Mouse (Mus musculus) heart, adult 9 months (tissue): Measurements from ENCODE around the gene Sh2b1.
A peak's percentile ranks its signal among the peaks of the same experiment; 100 is the strongest.

Experiments
- DNase-seq, 2 experiments: peaks; one replicate each; pipeline ENCODE4 v3.0.0; 2022; ENCODE audit warnings: low spot score in 2 of 2

Sh2b1 gene

GRCm38 (mm10) chr7:126474486-126474955 is 703 bp downstream of the Sh2b1 start:
- peak in 1 of 2 experiments; percentile 18 for DNase-seq

DNA sequence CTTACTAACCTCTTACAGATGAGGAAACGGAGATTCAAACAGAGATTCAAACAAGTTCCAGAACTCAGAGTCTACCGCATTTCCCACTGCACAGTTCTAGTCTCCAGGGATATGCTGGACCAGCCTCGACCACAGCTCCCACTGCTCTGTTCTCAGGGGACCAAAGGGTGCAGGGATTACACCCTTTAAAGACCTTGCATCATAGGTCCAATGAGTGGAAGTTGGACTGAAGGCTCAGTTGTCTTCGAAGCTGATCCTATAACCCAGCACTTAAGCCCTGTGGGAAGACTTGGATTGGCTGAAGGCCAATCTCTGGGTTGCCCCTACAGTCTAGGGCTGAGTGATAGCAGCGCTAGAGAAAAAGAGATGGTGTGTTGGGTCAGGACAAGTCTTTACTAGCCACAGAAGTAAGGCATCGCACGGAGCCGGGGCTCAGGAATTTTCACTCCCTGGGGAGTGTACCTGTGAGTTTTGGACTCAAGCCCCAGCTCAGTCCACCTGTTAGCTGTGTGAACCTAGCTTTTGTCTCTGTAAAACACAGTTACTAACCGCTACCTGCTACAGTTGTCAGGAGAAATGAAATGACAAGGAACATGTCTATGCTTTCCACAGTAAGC is 1.6 kb downstream of the Sh2b1 start:
- no peak for DNase-seq

DNA sequence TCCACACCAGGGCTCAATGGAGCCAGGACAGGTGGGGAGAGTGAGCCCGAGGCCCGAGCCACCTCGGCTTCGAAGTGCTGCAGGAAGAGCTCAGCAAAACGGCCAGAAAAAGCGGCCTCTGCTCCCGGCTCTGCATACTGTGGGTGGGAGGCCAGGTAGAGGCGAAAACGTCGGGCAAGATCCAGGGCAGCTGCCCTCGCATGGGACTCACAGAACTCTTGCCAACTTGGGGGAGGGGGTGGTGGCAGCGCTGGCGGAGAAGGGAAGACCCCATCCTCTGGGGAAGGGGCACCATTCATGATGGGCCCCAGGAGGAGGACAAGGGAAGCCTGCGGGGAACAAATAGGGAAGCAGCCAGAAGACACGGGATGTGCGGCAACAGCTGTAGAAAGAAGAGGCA is 2.5 kb downstream of the Sh2b1 start:
- DNase-seq = no peak

DNA sequence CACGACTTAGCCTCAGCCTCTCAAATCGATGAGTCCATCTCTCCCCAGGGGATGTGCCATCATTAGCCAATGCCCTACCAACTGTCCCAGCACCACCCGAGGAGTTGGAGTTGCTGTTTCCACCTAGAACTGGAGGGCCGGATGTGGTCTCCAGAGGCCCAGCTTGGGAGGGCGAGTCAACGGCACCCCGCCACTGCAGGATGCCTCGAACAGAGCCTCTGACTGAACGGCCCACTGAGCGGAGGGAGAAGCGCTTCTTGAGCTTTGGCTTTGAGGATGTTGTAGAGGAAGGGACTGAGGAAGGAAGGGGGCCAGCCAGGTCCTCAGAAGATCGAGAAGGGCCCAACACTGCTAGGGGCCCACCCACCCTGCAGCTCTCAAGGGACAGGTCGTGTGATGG is 2.9 kb downstream of the Sh2b1 start:
- DNase-seq = no peak

DNA sequence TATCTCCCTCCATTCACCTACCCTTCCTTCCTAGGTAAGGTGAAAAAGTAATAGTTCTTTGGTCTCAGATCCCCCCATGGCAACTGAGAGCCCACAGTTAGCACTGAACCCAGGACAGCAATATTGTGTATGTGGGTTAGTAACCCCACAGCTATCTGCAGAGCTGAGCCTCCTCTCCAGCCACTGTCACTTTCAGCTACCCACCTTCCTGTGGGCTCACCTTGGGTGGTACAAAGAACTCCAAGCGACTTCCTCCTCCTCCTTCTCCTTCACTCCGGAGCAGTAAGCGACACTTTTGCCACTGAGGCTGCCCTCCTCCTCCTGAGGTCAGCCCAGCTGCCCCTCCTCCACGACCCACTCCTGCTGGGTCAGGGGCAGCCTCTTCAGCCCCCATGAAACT is 3.4 kb downstream of the Sh2b1 start:
- DNase-seq = no peak

GRCm38 (mm10) chr7:126471361-126471760 is 3.9 kb downstream of the Sh2b1 start:
- DNase-seq = no peak

GRCm38 (mm10) chr7:126470077-126470476 is 5.1 kb downstream of the Sh2b1 start:
- no peak for DNase-seq

DNA sequence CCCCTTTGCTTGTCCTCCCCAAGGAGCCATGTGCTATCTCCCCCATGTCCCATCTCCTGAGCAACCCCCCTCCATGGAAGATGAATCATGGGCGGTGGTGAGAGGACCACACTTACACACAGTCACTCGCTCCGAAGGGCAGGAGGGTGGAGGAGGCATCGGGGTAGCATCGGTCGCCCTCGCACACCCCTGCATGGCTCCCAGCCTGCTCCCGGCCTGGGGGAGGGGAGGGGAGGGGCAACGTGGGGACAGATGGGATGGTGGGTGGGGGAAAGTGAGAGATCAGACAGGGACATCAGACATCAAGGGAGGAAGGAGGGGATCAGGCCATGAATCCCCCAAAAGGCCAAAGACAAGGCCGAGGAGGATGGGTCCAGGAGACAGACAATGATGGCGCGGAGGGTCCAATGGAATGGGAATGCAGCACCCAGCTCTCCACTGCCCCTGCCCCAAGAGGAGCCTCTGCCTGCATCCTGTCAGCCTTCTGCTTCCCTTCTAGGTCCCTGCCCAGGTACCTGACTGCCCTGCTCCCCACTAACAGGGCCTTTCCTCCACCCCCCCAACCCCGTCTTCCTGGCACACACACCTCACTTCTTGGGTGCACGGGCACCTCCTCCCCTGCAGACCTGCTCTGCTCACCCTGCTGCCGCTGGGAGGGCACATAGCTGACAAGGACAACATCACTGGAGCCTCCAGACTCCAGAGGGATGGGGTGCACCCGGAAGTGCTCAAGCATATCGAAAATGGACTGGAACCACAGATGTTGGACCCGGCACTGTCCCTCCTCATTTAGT is 7.2 kb downstream of the Sh2b1 start:
- DNase-seq = no peak

DNA sequence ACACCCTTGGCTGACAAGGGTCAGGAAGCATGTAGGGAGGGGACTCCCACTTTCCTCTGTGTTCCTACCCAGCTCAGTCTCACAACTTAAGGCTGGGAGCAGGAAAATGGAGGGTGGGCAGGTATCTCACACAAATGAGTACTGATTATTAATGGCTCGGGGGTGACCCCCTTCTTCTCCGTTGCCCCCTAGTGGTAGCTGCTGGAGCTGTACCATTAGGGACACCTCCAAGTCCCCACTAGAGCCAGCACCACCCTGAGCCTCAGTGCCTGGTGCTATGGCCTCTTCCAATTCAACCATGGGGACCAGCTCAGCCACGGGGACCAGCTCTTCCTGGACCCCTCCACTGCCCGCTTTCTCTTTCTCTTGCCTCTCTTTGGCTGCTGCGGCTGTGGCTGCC is 8.0 kb downstream of the Sh2b1 start:
- peak in 1 of 2 experiments; percentile 31 for DNase-seq

- DNase-seq = no peak
Observed at GRCm38 (mm10) chr7:126466707-126467106, 8.5 kb downstream of the Sh2b1 start.

DNA sequence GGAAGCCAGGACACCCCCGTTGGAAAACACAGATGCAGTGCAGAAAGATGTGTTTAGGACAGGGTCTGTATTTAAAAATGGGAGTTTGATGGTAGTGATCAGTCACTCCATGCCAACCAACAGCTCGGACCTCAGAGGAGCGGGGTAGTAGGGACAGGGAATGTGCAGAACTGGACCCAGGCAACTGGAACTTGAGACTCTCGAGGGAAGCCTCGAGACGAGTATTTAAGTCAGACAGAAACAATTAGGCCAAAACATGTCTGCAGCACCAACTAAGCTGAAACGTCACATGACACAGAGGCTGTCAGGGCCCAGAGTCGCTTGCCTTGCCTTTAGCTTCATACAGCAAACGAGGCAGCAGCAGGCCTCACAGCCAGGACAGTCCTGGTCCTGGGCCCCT is 9.1 kb downstream of the Sh2b1 start:
- DNase-seq = no peak

DNA sequence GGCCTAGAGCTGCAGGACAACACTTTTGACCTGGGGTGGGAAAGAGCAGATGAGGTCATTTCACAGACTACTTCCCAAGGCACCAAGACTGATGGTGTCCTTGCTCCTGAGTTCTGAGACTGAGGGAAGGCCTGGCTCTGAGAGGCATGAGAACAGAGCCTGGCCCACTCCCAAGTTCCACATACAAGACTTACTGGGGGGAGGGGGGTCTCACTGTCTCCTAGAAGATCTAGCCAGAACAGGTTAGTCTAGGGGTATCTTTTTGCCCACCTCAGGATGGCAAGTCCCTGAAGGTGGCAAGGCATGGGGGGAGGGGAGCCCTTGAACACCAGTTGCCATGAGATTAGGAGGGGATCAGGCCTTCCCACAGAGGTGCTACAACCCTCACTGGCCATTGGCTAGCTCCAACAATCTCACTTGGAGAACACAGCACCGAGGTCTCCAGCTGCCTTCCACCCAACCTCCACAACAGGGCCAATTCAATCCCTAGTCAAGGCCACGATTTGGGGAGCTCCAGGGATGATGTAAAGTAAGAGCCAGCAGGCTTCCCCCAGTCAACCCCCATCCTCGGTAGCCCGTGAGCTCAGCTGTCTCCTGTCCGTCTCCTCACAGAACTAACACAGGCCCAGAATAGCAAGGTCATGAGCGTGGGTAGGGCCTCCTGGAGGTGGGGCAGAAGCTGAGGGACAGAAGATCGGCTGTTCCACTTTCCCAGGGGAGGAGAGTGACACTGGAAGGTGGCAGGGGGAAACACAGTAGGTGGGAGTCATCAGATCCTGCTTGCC is 9.8 kb downstream of the Sh2b1 start:
- DNase-seq = peak; percentile 52 to 60

- DNase-seq = peak in 1 of 2 experiments; percentile 24
Observed at GRCm38 (mm10) chr7:126464836-126465235, 10.4 kb downstream of the Sh2b1 start.

- no peak for DNase-seq
Observed at GRCm38 (mm10) chr7:126464121-126464520, 11.1 kb downstream of the Sh2b1 start.

DNA sequence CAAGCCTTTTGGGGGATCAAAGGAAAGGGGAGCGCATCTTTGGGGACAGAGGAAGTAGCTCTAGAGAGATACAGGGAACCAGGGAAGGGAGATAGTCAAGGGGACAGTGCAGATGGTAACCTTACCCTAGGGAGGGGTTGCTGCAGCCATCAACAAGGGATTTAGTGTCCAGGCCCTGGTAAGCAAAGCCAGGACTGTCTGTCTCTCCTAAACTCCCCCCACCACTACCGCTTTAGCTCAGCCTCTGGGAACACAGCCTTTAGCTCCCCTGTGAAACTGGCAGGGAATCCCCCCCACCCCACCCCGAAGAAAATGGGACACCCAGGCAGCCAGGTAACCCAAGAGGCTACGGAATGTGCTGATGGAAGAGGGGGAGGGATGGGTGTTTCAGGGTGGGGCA is 11.7 kb downstream of the Sh2b1 start:
- no peak for DNase-seq

DNA sequence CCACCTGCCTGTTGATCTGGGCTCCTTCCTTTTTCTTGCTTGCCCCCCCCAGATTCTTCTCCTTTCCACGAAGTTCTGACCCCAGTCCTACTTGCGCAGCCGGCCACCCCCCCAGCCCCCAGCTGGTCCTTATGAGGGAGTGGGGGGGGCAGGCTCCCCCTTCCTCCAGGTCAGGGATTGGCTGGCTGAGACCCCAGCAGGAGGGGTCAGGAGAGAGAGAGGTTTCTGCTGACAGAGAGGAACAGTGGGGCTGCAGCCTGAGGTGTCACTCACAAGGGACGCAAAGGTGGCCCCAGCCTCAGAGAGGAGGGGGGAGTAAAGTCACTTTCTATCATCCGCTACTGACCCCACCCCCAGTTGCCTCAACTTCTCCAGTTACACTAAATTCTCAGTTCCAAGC is 12.2 kb downstream of the Sh2b1 start, which contains the start of gene Atp2a1:
Atp2a1 (minus strand) TSS at position 105 of the 400 bp plus-strand sequence.
- no peak for DNase-seq

DNA sequence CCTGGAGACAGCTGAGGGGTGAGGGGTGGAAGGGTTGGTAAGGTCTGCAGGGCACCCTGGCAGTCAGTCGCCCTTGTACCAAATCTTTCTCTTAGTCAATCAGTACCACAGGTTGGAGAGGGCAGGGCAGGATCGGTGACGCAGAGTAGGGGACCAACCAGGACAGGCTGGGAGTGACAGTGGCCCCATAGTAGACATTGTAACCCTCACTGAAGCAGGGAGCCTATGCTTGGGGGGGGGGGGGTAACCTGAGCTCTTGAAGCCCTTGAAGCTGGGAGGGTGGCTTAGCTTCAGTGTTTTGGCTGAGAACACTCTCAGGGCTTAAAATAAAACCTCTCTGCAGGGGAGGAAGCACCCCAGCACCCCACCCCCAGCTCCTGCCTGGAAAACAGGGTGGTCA is 13.6 kb downstream of the Sh2b1 start:
- DNase-seq = no peak

DNA sequence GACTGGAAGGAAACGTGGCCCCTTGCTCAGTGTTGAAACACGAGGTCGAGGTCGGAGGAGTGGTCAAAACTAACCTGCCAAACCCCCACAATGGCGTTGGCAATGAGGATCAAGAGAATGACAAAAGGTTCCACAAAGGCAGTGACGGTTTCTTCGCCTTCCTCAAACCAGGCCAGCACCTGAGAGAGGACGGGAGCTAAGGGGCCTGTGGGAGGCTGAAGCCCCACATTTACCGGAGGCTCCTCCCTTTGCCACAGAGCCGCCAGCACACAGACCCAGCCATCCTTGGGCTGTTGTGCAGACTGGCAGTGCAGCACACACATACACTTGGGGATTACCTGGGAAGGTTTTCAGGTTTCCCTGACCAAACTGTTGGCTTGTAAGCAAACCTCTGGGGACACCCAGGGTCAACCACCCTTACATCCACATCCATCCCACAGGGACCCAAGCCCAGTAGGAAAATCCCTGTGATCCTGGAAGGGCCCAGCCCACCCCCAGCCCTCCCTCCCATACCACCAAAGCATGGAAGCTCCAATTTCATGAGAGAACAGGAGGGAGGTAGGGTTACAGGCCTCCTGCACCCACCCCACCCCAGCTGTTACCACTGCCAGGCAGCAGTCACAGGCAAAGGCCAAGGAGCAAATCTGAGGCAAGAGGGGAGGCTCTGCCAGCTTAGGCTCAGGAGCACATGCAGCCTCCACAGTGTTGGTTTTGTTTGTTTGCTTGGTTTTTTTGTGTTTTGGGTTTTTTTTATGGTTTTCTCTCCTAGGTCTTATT is 14.4 kb downstream of the Sh2b1 start:
- no peak for DNase-seq

GRCm38 (mm10) chr7:126458844-126459618 is 16.2 kb downstream of the Sh2b1 start:
- no peak for DNase-seq

- DNase-seq = no peak
Observed at GRCm38 (mm10) chr7:126458225-126458624, 17.0 kb downstream of the Sh2b1 start.
